Mouse (Mus musculus): ENCODE measurements around the gene Rnf123. TPM values are rescaled to one million over a fixed set of nuclear protein-coding genes. Genes with fewer than 3 reads are reported as not detected.

Rnf123 gene
- polyA plus RNA-seq, 1 experiment = 47.7 TPM

Other genes starting within 250 kb of the Rnf123 start
- 19.0 and 24.5 TPM in 2 replicates for gene Rbm6, start 210.1 kb downstream of the Rnf123 start, polyA plus RNA-seq (2012; rRNA removed)
- gene Mon1a, start 195.2 kb downstream of the Rnf123 start, polyA plus RNA-seq (2012; rRNA removed) = 67.5 and 92.5 TPM in 2 replicates
- 77.1 and 101 TPM in 2 replicates for gene Mst1r, start 176.5 kb downstream of the Rnf123 start, polyA plus RNA-seq (2012; rRNA removed)
- gene Actl11, start 154.9 kb downstream of the Rnf123 start, polyA plus RNA-seq (2012; rRNA removed) = not detected in 2 replicates
- 0.02 TPM in 1 of 2 replicates, not detected in the other for gene Camkv, start 147.7 kb downstream of the Rnf123 start, polyA plus RNA-seq (2012; rRNA removed)
- 3.7 and 5.1 TPM in 2 replicates for gene Traip, start 133.2 kb downstream of the Rnf123 start, polyA plus RNA-seq (2012; rRNA removed)
- 114 and 158 TPM in 2 replicates for gene Uba7, start 107.8 kb downstream of the Rnf123 start, polyA plus RNA-seq (2012; rRNA removed)
- gene Gm20661, start 100.3 kb downstream of the Rnf123 start, polyA plus RNA-seq (2012; rRNA removed) = 0.14 TPM in 1 of 2 replicates, not detected in the other
- gene Inka1, start 97.5 kb downstream of the Rnf123 start, polyA plus RNA-seq (2012; rRNA removed) = 3.0 and 3.4 TPM in 2 replicates
- 1.0 and 1.7 TPM in 2 replicates for gene Cdhr4, start 90.8 kb downstream of the Rnf123 start, polyA plus RNA-seq (2012; rRNA removed)
- 0.86 and 1.3 TPM in 2 replicates for gene Gm20662, start 87.0 kb downstream of the Rnf123 start, polyA plus RNA-seq (2012; rRNA removed)
- gene Ip6k1, start 80.8 kb downstream of the Rnf123 start, polyA plus RNA-seq (2012; rRNA removed) = 57.1 and 90.1 TPM in 2 replicates
- gene Gmppb, start 34.1 kb downstream of the Rnf123 start, polyA plus RNA-seq (2012; rRNA removed) = 75.3 and 77.6 TPM in 2 replicates
- 10.7 and 12.7 TPM in 2 replicates for gene Amigo3, start 30.2 kb downstream of the Rnf123 start, polyA plus RNA-seq (2012; rRNA removed)
- 0.26 and 0.56 TPM in 2 replicates for gene Mst1, start 2.9 kb downstream of the Rnf123 start, polyA plus RNA-seq (2012; rRNA removed)
- 173 and 195 TPM in 2 replicates for gene Apeh, start 11.3 kb upstream of the Rnf123 start, polyA plus RNA-seq (2012; rRNA removed)
- gene Bsn, start 107.0 kb upstream of the Rnf123 start, polyA plus RNA-seq (2012; rRNA removed) = 2.0 and 2.2 TPM in 2 replicates
- gene Dag1, start 180.6 kb upstream of the Rnf123 start, polyA plus RNA-seq (2012; rRNA removed) = 33.9 and 66.1 TPM in 2 replicates
- 5.8 and 6.5 TPM in 2 replicates for gene Nicn1, start 207.1 kb upstream of the Rnf123 start, polyA plus RNA-seq (2012; rRNA removed)
- gene Amt, start 213.5 kb upstream of the Rnf123 start, polyA plus RNA-seq (2012; rRNA removed) = 2.3 and 3.4 TPM in 2 replicates
- 130 and 145 TPM in 2 replicates for gene Rhoa, start 222.8 kb upstream of the Rnf123 start, polyA plus RNA-seq (2012; rRNA removed)
- gene Tcta, start 222.8 kb upstream of the Rnf123 start, polyA plus RNA-seq (2012; rRNA removed) = 45.9 and 48.1 TPM in 2 replicates